In the genomic region with DNA sequence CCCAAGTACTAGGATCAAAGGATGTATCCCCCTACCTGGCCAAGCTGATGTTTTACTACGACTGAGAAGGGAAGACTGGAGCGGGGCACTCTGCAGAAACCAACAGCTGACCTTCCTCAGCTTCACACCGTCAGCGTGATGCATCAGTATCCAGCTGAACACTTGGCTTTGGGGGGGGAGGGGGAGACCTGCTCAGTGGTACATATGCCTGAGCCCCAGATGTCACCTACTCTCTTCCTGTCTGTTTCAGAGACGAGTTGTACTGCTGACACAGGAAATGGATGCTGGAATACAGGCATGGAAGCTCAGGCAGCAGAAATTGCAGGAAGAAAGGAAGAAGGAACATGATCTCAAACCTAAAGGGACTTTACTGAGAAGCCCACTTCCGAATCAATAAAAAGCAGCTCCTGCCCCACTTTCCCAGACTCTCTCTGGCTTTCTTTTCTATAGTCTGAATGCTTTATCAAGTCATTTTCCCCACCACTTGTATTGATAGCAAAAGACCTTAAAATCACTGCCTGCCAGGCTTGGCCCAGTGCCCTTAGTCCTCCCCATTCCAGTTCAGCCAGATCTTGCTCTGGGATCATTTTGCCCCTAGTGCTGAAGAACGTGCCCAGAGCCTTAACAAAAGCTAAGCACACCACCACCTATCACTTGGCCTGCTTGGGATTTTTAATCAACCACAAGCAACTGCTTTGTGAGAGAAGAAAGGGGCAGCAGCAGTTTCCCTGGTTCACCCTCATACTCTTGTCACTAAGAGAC, we compare ENCODE assay signal across 9 mouse cellular contexts. TPM values are rescaled to one million over a fixed set of nuclear protein-coding genes. Genes with fewer than 3 reads are reported as not detected.
A peak's percentile ranks its signal among the peaks of the same experiment; 100 is the strongest.
DNase-seq lines count a peak whose midpoint lies in the region; ATAC-seq lines count a peak whose summit lies in the region.
"Had no signal": no experiment of that assay in that cellular context is flagged by ENCODE, and none has a peak within 500 bp of the region (broad histone marks: within the 10 kb centered on the region; RNA-seq: fewer than 3 reads in every experiment).

No protein-coding gene starts in this region.

- WGBS in liver, embryonic 12.5 days (ENCODE audit: insufficient replicate concordance), result 50% methylated on average over 7 of the region's 7 CpGs
- WGBS in stomach, embryonic 16.5 days, result 40% methylated on average over 7 of the region's 7 CpGs

- peaks cover 19% of the 10 kb centered on the region for H3K36me3 ChIP-seq in liver, embryonic 12.5 days
- no peaks in the 10 kb centered on the region for H3K36me3 ChIP-seq in stomach, embryonic 16.5 days (ENCODE audit: control insufficient read depth, insufficient read depth, low read length)

- peak; percentile 87 for DNase-seq in heart, adult 11 months
- no peak for DNase-seq in heart, adult 18-20 months
- peak; percentile 38 for DNase-seq in thymus, postnatal 0 days (ENCODE audit: low spot score)
- DNase-seq in thymus, postnatal 10 days (ENCODE audit: low spot score in 2 of 2), result no peak
- no peak for DNase-seq in cerebellum, postnatal 36 days
- DNase-seq in urinary bladder, adult 2 months (ENCODE audit: low spot score), result no peak
- DNase-seq: lung, adult 2 months had no signal

- H3K4me1 ChIP-seq in liver, embryonic 12.5 days, result peaks cover 91% of the 10 kb centered on the region
- H3K4me1 ChIP-seq in stomach, embryonic 16.5 days (ENCODE audit: control insufficient read depth, insufficient read depth, low read length), result peaks cover 54% of the 10 kb centered on the region

- H3K27ac ChIP-seq in liver, embryonic 12.5 days, result peak overlapping the region; percentile 77
- H3K27ac ChIP-seq in stomach, embryonic 16.5 days (ENCODE audit: low read length), result peak overlapping the region; percentile 98

- H3K4me3 ChIP-seq in liver, embryonic 12.5 days, result no peak overlapping the region
- H3K4me3 ChIP-seq in stomach, embryonic 16.5 days (replicated peaks; ENCODE audit: low read length), result no peak overlapping the region

- H3K9ac ChIP-seq in liver, embryonic 12.5 days, result no peak overlapping the region
- peak overlapping the region; percentile 99 for H3K9ac ChIP-seq in stomach, embryonic 16.5 days (ENCODE audit: low read length)

- no peak overlapping the region; the same call in 1 of the 2 replicates for H3K4me2 ChIP-seq in liver, embryonic 12.5 days
- peak overlapping the region; percentile 78 for H3K4me2 ChIP-seq in stomach, embryonic 16.5 days (ENCODE audit: low read depth, low read length)

- peaks cover 51% of the 10 kb centered on the region for H3K27me3 ChIP-seq in liver, embryonic 12.5 days (replicated peaks)
- H3K27me3 ChIP-seq in stomach, embryonic 16.5 days (ENCODE audit: control insufficient read depth, insufficient read depth, low read length), result no peaks in the 10 kb centered on the region

- ATAC-seq in liver, embryonic 12.5 days, result no peak
- no peak for ATAC-seq in stomach, embryonic 16.5 days (ENCODE audit: insufficient read depth, low FRiP score)

- H3K9me3 ChIP-seq in liver, embryonic 12.5 days (replicated peaks), result no peaks in the 10 kb centered on the region
- no peaks in the 10 kb centered on the region for H3K9me3 ChIP-seq in stomach, embryonic 16.5 days (replicated peaks; ENCODE audit: control insufficient read depth, low read length)

RNA-seq across cellular contexts. Expression of a gene that starts 1.9 kb away (rescaled TPM):
- 10 to 100 TPM; 12.4 to 15.3 TPM for total RNA-seq in heart, adult 18-20 months (2021)
- polyA plus RNA-seq in thymus, postnatal 0 days (2015; fragmentation: Nextera tagmentation; extraction: Ambion mirVana), result 35.6 and 36.1 TPM in 2 replicates
- polyA plus RNA-seq in liver, embryonic 12.5 days (2016; fragmentation: Nextera tagmentation; extraction: Ambion mirVana), result 36.7 and 38.2 TPM in 2 replicates
- 120 and 126 TPM in 2 replicates for polyA plus RNA-seq in stomach, embryonic 16.5 days (2015; fragmentation: Nextera tagmentation; extraction: Ambion mirVana)
- 202 and 226 TPM in 2 replicates for polyA plus RNA-seq in urinary bladder, adult 2 months (2012; rRNA removed)

RNA-seq across cellular contexts. Expression of a gene that starts 2.8 kb away (rescaled TPM):
- total RNA-seq in heart, adult 18-20 months (2021), result 100 to 1,000 TPM; 122 to 150 TPM
- polyA plus RNA-seq in thymus, postnatal 0 days (2015; fragmentation: Nextera tagmentation; extraction: Ambion mirVana), result 297 and 318 TPM in 2 replicates
- 269 and 282 TPM in 2 replicates for polyA plus RNA-seq in liver, embryonic 12.5 days (2016; fragmentation: Nextera tagmentation; extraction: Ambion mirVana)
- 206 and 264 TPM in 2 replicates for polyA plus RNA-seq in stomach, embryonic 16.5 days (2015; fragmentation: Nextera tagmentation; extraction: Ambion mirVana)
- 221 and 233 TPM in 2 replicates for polyA plus RNA-seq in urinary bladder, adult 2 months (2012; rRNA removed)

RNA-seq across cellular contexts. Expression of a gene that starts 11.9 kb away (rescaled TPM):
- 1 to 10 TPM; 4.8 to 6.5 TPM for total RNA-seq in heart, adult 18-20 months (2021)
- 6.5 and 8.1 TPM in 2 replicates for polyA plus RNA-seq in thymus, postnatal 0 days (2015; fragmentation: Nextera tagmentation; extraction: Ambion mirVana)
- 8.4 and 8.5 TPM in 2 replicates for polyA plus RNA-seq in liver, embryonic 12.5 days (2016; fragmentation: Nextera tagmentation; extraction: Ambion mirVana)
- 19.0 and 23.0 TPM in 2 replicates for polyA plus RNA-seq in stomach, embryonic 16.5 days (2015; fragmentation: Nextera tagmentation; extraction: Ambion mirVana)
- 8.9 TPM in 2 replicates for polyA plus RNA-seq in urinary bladder, adult 2 months (2012; rRNA removed)

RNA-seq across cellular contexts. Expression of a gene that starts 34.4 kb away (rescaled TPM):
- total RNA-seq in heart, adult 18-20 months (2021), result 10 to 100 TPM; 40.0 to 47.8 TPM
- polyA plus RNA-seq in thymus, postnatal 0 days (2015; fragmentation: Nextera tagmentation; extraction: Ambion mirVana), result 88.3 and 93.7 TPM in 2 replicates
- polyA plus RNA-seq in liver, embryonic 12.5 days (2016; fragmentation: Nextera tagmentation; extraction: Ambion mirVana), result 31.2 and 32.9 TPM in 2 replicates
- polyA plus RNA-seq in stomach, embryonic 16.5 days (2015; fragmentation: Nextera tagmentation; extraction: Ambion mirVana), result 39.6 and 40.3 TPM in 2 replicates
- polyA plus RNA-seq in urinary bladder, adult 2 months (2012; rRNA removed), result 81.0 and 93.8 TPM in 2 replicates

RNA-seq across cellular contexts. Expression of a gene that starts 46.4 kb away (rescaled TPM):
- not detected for total RNA-seq in heart, adult 18-20 months (2021)
- polyA plus RNA-seq in thymus, postnatal 0 days (2015; fragmentation: Nextera tagmentation; extraction: Ambion mirVana), result 1.1 and 2.1 TPM in 2 replicates
- polyA plus RNA-seq in liver, embryonic 12.5 days (2016; fragmentation: Nextera tagmentation; extraction: Ambion mirVana), result 0.19 and 0.39 TPM in 2 replicates
- 1.5 TPM in 2 replicates for polyA plus RNA-seq in stomach, embryonic 16.5 days (2015; fragmentation: Nextera tagmentation; extraction: Ambion mirVana)
- polyA plus RNA-seq in urinary bladder, adult 2 months (2012; rRNA removed), result 0.28 and 0.32 TPM in 2 replicates

Comparison
In these comparisons a context has a peak if more than half of its experiments do, and no peak if none do; other contexts are left out.
1. DNase-seq: peak in heart, adult 11 months (single experiment) and thymus, postnatal 0 days (single experiment); none in heart, adult 18-20 months (0 of 2), thymus, postnatal 10 days (0 of 2), cerebellum, postnatal 36 days (0 of 2) and urinary bladder, adult 2 months (single experiment).